Mouse (Mus musculus) heart, adult 9 months (tissue): ENCODE measurements around the gene Haspin.
"Not testable (repeated sequence)": the region's sequence is repeated elsewhere in the genome, so short reads cannot be mapped to it uniquely, and the experiment has no call there.

Source experiments
- DNase-seq, 2 experiments: peaks; one replicate each; pipeline ENCODE4 v3.0.0; 2022; ENCODE audit warnings: low spot score in 2 of 2

Gene Haspin

DNA sequence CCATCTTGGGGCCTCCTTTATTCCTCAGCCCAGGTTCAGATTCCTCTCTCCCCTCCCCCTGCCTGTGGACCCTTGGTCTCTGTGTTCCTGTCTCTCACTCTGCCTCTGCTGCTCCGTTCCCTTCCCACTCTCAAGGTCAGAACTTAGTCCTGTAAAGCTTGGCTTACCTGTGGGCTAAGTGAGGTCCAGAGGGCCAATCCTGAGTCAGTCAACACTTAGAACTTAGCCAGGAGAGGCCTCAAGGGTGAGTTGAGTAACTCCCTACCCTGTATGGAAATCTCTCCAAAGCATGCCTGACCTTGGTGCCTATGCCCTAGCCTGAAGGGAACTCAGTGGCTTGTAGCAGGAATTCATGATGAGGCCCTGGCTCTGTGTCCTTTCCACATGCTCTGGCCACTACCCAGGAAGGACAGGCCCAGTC, 6.2 kb upstream of the Haspin start:
- DNase-seq, result no peak

- DNase-seq, result no peak
Observed at GRCm38 (mm10) chr11:73137116-73137515, 978 bp downstream of the Haspin start.

GRCm38 (mm10) chr11:73136587-73136986, 1.5 kb downstream of the Haspin start:
- no peak for DNase-seq

DNA sequence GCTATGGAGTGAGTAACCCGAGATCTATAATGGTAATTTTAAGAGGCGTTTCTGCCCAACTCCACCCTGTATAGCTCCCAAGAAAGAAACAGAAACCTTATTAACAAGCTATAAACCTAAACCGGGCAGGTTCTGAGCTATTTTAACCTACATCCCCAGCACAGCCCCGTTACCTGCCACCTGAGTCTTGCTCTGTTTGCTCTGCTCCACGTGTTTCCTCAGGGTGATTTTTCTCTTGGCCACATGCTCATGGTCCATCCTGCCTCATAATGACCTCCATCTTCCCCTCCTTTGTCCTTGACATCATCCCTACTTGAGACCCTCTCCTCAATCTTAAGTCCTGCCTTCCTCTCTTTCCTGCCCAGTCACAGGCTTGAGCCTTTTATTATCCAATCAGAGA, 3.9 kb downstream of the Haspin start:
- no peak for DNase-seq

GRCm38 (mm10) chr11:73132999-73133398, 5.1 kb downstream of the Haspin start:
- DNase-seq, result no peak

GRCm38 (mm10) chr11:73131020-73131419, 7.1 kb downstream of the Haspin start:
- peak in 1 of 2 experiments; percentile 6 for DNase-seq

DNA sequence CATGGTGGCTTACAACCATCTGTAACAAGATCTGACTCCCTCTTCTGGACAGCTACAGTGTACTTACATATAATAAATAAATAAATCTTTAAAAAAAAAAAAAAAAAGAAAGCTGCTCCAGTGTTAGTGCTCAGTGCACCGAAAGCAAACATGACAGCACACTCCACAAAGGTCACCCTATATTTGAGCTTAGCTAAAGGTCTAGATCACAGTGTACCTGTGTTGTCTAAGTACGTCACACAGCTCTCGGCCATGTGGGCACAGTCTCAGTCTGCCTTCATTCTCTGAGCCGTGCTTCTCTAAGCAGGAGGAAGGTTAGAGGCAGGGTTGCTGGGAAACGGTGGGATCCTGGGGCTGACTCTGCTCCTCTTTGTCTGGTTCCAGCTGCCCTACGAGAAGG, 11.6 kb downstream of the Haspin start:
- no peak for DNase-seq

- no peak for DNase-seq
Observed at GRCm38 (mm10) chr11:73111414-73111813, 26.7 kb downstream of the Haspin start.

- DNase-seq, result no peak
Observed at GRCm38 (mm10) chr11:73109941-73110340, 28.2 kb downstream of the Haspin start.

- no peak for DNase-seq
Observed at GRCm38 (mm10) chr11:73108898-73109625, 29.0 kb downstream of the Haspin start.

DNA sequence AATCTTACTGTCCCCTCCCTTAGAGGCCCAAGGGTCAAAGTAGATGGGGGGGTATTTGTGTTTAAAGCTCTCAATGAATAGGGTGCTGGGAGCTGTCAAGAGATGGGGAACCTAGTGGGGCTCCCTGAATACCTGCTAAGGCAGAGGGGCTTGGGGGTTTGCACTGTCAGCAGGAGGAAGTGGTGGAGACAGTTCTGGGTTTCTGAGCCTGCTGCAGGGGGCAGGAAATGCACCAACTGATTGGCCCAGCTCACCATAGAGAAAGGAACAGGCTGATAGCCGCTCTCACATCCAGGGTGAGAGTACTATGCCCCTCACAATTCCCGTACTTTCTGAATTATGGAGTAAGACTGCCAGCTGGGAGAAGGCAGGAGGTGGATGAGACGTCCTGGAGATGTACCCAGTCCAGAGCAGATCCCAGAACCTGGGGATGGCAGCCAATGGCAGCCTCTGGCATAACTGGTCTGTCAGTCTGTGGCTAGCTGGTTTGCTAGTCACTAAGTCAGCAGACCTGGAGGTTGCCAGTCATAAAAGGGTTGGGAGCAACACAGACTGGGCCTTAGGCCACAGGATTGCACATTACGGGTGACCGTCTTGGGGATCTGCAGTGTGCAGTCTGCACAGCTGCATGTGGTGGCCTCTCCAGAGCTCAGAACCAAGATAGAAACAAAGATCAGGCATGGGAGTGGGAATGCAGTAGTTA, 29.7 kb downstream of the Haspin start:
- DNase-seq, result no peak

- DNase-seq, result not testable (repeated sequence)
Observed at GRCm38 (mm10) chr11:73107358-73107757, 30.7 kb downstream of the Haspin start.

DNA sequence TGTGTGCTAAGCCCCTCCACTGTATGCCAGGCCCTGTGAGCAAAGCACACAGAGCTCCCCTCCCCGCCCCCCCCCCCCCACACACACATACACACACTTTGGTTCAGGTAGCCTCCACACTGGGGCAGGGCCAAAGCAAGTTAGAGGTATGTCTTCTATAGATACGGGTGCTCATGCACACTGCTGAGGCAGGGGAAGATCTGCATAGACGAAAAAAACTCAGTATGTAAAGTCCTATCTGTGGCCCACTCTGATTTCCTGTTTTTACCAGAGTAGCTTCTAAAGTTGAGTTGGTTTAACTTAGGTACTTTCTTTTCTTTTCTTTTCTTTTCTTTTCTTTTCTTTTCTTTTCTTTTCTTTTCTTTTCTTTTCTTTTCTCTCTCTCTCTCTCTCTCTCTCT, 32.8 kb downstream of the Haspin start:
- no peak for DNase-seq

GRCm38 (mm10) chr11:73101308-73101707, 36.8 kb downstream of the Haspin start:
- DNase-seq, result no peak

DNA sequence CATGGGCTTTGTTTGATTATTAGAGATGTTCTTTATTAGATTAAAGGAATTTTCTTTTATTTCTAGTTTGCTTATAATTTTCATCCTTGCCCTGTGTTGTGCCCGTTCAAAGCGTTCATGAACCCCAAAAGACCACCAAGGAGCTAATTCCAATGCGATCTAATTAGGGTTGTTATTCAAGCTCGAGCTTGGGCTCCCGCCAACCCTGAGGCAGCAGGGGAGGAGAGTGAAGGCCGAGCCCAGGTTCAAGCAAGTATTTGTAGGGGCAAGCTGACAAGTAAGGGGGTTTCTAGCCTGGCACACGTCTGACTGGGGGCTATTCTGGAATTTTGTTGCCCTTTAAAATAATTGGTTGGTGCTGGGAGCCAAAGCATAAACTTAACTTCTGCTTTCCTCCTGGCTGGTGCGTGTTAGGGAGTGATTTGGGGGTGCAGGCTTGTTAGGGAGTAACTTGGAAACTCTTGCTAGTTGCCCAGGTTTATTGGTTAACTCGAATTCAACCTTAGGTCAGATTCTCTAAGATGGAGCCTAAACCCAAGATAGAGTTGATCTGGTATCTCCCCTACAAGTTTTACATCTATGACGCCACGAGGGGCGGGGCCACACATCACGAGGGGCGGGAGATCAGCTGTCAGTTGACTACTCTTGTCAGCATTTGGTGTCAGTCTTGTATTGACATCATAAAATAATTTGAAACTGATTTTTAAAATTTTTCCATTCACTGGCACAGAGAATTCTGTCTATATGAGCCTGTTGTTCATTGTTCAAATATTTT, 37.9 kb downstream of the Haspin start:
- DNase-seq, result no peak

DNA sequence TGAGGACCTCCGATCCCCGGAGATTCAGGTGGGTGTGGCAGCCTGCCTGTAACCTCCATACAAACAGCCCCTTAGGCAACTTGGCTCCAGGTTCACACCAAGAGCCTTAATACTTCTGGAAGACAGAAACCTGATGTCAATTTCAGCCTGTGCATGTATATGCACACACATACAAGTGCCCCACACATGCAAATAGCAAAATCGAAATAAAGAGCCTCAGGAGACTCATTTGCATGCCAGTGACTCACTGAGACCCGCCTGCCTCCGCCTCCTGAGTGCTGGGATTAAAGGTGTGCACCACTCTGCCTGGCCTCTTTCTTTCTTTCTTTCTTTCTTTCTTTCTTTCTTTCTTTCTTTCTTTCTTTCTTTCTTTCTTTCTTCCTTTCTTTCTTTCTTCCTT, 39.2 kb downstream of the Haspin start:
- no peak for DNase-seq

GRCm38 (mm10) chr11:73094231-73094995, 43.7 kb downstream of the Haspin start:
- DNase-seq, result no peak

GRCm38 (mm10) chr11:73092877-73093276, 45.2 kb downstream of the Haspin start:
- no peak for DNase-seq

DNA sequence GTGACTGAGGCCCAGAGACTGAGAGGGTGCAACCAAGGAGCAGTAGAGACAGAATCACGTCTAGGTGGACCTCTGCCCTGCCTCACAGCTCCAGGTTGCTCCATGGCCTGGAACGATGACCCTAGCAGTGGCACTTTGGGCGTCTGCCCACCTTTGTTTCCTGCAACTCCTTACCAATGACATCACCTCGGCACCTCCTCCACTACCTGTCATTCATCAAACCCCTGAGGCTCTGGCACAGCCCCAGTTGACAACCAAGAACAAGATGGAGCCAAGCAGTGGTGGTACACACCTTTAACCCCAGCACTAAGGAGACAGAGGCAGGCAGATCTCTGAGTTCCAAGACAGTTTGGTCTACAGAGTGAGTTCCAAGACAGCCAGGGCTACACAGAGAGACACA, 46.0 kb downstream of the Haspin start:
- no peak for DNase-seq

GRCm38 (mm10) chr11:73090826-73091225, 47.3 kb downstream of the Haspin start:
- DNase-seq, result no peak

DNA sequence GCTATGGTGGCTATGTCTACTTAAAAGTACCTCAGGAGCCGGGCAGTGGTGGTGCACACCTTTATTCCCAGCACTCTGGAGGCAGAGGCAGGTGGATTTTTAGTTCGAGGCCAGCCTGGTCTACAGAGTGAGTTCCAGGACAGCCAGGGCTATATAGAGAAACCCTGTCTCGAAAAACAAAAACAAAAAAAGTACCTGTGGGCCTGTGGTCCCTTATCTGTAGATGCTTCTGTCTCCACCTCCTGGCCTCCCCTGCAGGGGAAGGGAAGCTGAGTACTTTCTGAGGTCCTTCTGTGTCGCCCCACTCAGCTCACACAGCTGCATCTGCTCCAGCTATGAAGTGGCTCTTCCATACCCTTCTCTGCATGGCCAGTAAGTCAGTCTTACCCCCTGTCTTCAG, 47.8 kb downstream of the Haspin start, which contains the start of gene Itgae:
TSS of gene Itgae (plus strand) at position 301 of the 400 bp plus-strand sequence.
- DNase-seq, result no peak
